Mouse (Mus musculus) thymus, postnatal 36 days (tissue): ENCODE measurements at regions not wholly inside any gene's neighbourhood (a gene's known extent, or its start where the extent isn't known, plus 50 kb on each side); places are given as distances from the start of the nearest gene placed in this dataset.

ENCODE experiments used
- DNase-seq, 2 experiments: peaks; one replicate each; pipeline ENCODE4 v3.0.0; 2022; ENCODE audit warnings: mixed read lengths in 2 of 2

DNA sequence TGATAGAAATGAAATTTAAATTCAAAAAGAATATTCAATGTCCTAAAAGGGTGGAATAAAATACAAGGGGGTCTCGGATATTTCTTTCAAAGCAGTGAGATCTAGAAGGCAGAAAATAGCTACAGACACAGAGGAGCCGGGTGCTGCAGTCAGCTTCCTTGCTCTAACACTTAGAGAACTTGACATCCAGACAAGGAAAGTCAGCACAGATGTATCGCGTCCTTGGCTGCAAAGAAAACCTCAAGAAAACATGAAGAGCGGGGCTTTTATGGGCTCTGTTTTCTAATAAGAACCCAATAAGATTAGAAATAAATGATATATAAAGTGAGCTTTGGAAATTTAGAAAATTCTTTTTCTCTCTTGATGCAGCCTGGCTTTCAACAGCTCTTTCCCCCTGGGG, 53.1 kb upstream of the Glis3 start:
- DNase-seq = no peak

DNA sequence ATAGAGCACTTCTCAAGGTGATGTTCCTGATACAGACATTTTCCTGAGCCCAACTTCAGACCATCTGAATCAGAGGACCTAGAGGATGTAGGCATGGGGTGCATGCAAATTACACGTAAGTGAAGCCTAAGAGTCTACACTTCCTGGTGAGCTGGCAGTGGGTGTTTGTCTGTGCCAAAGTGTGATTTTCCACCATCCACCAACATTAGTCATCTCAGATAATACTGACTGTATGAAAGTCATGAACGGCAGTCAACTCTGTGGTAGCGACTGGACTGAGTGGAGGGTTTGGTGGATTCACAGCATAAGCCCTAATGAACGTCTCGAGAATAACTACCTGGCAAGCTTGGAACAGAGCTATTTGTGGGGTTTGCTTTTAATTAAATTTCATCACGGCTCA, 53.9 kb upstream of the Glis3 start:
- DNase-seq = no peak

DNA sequence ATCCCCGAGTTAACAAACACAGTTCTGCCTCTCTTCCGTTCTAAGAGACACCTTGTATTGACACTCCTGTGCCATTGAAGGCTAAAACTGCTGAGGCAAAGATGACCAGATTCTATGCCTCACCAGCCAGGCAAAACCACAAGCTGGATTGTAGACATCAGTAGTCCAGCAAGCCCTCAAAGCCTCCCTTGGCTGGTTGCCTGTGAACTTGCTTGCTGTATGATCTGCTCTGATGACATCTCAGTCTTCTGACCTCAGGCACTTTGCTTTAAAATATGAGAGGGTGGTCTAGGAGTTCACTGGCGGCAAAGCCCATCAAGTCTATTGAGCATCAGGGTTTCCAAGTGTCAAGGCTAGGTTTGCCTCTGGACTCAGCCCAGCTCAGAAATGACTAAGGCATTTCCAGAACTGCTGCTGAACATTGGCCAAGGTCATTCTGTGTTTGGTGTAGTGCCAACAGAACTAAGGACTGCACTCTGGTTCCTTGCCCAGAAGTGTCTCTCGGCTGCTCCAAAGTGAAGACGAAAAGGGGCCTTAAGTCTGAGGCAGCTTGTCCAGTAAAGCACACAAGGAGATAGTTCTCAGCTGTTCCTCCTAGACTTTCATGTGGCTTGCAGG, 63.4 kb upstream of the Glis3 start:
- DNase-seq = no peak

DNA sequence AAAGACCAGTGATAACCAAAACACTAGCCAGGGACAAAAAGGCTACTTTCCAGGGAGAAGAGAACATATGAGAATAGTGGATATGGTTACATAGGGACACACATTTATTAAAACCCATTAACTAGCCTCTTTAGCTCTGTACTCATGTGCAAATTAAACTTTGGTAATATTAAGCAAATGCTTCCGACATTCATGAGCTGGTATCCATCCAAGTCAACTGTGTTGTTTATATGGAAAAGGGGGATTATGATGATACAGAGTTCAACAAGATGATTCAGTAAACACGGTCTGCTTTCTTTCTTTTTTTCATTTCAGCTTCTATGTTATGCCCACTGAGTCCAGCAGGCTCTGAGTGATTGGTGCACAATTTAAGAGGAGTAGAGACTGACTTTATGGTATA, 65.2 kb upstream of the Glis3 start:
- DNase-seq = no peak

DNA sequence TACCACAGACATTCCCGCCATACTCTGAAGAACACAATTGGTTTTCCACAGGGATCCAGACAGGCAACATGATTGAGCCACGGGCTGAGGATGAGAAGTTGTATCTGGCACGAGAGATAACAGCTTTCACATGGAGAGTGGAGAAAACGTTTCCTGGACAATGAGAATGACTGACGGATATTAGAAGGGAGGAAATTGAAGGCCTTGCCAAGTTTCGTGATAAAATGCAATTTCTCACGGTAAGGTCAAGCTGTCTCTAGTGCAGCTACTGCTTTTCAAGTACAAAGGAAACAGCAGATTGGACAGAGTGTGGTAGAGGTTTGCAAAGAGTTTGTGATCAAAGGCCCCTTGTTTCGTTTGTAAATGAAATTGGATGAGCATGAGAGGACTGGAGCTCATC, 65.7 kb upstream of the Glis3 start:
- DNase-seq = no peak

DNA sequence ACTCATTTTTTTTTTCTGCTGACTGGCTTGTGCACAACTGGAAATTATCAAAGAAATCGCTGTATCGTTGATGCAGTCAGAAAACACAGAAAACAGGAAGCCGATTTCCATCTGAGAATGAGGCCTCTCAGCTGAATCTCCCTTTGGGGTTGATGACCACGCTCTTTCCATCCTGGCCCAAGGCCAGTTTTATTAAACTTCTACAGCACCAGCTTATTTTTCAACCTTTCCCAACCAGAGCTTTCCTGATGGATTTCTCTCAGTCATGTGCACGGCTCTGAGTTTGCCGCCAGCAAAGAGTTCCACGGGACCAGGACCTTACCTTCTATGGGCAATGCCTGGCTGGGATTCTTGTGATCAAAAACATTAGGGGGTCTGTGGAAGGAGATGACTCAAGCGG, 71.2 kb upstream of the Glis3 start:
- DNase-seq = no peak

DNA sequence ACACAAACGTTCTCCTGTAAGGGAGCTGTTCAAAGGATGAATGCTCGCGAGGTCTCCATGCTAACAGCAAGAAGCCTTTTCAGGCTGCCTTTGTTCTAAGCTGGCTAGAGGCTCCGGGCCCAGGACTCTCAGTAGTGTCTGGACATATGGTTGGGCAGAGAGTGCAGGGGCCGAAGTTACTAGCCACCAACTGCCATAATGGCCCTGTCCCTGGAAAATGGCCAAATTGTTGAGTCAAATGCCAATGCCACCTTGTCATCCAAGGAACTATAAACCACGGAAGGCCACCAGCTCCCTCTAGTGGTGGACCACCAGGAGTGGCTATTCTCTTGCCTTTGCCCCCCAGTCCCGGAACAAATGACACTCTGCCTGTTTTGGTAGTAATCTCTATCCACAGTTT, 76.0 kb upstream of the Slc1a1 start:
- peak; percentile 42 to 43 for DNase-seq

DNA sequence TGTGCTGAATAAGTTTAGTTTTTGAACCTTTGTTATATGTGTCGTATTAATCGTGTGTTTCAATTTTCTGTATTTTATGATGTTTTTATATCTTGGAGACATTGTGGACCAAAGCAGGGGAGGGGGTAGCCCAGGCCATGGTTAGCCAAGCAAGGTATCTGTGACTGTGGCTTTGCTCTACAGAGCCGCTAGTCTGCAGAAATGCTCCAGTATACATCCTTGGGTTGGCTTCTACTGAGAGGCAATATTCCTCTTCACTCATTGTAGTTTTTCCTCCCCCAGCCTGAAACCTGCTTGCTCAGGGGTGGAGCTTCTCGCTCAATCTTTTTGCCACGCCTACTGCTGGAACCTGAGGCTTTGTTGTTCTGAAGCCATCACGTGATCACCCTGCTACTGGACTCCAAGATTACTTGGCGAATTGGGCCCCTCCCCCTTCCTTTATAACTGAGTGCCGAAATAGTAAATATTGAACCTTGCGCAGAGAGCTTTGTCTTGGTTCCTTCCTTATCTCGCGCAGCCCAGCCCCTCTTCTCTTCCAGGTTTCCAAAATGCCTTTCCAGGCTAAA, 70.0 kb upstream of the Slc1a1 start:
- no peak for DNase-seq

DNA sequence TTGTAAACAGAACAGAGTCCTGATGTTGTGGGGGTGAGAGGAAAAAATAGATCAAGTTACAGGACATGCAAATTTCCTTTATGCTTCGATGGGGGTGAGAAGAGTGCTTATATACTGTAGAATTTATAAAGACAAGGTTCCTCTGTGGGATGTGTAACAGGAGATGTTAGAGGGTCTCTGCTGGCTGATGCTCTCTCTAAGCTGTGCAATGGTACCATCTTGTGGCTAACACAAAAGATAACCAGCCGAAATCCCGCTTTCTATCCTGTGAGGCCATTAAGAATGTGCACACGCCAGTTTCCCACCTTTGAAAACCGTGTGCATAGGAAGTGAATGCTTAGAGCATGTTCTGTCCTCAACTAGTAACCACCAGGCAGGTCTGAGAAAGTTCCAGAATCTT, 66.6 kb upstream of the Slc1a1 start:
- no peak for DNase-seq

DNA sequence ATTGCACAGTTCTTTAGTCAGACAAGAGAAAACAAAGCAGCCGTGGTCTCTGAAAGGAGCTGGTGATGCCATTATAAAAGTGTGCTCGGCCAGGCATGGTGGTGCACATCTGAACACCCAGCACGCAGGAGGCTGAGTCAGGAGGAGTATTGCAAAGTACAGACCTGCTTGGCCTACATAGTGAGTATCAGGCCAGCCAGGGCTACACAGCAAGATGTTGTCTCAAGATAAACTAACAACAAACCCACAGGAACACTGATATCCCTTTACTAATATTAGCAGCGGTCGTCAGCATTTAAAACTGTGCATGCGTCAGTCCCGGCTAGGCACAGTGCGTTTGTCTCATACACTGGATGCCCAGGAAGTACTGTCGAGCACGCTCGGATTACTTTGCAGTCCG, 64.4 kb upstream of the Slc1a1 start:
- no peak for DNase-seq

DNA sequence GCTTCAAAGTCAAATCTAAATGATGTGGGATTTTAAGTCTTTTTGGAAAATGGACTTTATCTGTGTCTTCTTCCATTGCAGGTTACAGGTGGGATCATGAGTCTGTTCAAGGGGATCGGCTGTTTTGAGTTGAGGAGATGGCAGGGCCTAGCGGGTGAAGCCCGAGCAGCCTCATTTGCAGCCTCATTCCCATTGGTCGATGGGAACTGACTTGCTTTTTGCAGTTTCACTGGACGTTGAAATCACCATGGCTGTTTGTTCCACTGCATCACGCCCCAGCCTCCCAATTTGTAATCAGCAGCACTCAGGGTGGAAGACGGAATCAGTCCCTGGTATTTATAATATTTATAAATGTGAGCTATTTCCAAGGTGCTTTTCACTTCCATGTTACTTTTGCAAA, 63.0 kb upstream of the Slc1a1 start:
- DNase-seq = no peak

DNA sequence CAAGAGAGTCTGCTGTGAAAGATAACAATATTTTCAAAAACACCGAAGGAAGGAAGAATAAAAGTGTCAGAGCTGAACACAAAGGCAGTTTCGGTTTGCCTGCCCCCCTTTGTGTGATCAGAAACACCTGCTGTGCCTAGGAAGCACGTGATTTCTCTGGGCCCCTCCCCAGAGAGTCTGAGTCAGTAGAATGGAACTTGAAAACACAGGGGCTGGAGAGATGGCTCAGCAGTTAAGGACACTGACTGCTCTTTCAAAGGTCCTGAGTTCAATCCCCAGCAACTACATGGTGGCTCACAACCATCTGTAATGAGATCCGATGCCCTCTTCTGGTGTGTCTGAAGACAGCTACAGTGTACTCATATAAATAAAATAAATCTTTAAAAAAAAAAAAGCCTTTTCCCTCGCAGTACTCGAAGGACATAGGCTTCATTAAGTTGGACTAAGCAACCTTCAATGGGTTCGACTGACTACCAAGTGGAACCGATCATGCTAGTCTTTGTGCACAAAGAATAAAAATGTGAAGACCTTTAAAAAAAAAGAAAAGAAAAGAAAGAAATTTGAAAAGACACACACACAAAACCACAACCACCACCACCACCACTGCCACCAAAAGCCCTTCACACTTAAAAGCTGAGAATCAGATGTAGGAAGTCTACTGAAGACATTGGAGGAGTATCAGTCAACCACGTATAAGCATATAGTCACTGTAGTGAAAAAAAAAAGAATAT, 61.8 kb upstream of the Slc1a1 start:
- DNase-seq = peak; percentile 57 to 79

DNA sequence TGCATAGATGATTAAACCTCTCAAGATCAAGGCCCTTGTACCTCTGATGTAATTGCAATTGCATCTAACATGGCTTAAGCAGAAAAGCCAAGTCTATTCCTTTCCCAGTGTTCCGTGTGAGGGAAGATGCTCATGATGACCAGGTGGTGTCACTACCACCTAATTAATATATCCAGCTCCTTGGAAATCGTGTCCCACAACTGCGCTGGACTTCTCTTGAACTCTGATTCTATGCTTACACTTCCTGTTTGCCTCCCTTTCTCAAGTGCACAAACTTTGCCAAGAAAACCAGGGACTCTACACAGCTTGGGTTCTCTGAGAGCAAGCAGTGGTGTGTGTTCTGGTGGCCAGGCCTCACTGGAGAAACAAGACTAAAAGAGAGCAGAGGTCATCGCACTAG, 58.0 kb upstream of the Slc1a1 start:
- DNase-seq = no peak

DNA sequence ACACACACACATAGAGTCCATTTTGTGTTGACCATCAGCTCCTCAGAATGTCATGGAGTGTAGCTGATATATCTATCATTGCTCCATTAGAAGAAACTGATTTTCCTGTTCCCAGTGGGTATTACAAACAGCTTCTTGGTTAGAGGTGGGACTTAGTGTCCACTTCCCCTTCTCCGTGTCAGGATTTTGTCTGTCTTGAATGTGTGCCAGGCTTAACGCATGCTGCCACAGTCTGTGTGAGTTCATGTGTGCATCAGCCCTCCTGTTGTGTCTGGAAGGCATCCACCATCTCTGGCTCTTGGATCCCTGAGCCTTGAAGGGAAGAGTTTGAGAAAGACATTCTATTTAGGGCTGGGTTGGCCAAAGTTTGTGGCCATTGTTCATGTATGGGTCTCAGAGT, 57.2 kb upstream of the Slc1a1 start:
- no peak for DNase-seq

DNA sequence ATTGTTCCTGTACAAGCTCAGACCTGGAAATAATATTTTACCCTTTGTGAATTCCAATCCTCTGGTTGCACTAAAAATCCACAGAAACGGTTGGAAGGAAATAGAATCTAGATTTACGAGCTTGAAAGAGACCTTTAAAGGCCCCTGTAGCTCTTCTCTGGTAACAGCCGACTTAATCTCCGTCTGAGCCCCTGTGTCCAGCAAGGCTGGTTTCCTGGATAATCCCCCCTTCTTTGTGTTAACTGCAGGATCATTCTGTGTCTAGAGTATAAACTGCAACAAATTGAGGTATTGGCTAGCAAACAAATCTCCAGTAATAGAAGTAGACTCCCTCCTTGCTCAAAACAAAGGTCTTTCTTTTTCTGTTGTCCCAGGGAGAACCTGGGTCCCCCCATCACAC, 56.5 kb upstream of the Slc1a1 start:
- no peak for DNase-seq

DNA sequence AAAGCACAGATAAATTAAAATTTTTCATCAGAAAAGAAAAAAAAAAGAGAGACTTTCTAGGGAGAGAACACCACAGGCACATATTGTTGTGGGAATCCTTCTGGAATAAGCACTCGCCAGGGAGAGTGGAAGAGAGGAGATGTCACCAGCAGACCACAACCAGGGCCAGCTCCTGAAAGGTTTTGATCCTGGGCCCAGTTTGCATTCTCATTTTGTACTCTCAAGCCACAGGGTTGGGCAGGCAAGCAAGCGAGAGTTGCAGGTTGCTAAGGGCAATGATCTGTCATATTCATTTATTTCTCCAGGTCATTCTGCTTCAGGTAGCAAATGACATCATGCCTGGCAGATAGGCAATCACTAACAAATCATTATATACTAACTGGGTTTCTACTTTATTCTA, 52.9 kb upstream of the Slc1a1 start:
- no peak for DNase-seq
